ENCODE assay signal across 11 mouse cellular contexts in the genomic region with DNA sequence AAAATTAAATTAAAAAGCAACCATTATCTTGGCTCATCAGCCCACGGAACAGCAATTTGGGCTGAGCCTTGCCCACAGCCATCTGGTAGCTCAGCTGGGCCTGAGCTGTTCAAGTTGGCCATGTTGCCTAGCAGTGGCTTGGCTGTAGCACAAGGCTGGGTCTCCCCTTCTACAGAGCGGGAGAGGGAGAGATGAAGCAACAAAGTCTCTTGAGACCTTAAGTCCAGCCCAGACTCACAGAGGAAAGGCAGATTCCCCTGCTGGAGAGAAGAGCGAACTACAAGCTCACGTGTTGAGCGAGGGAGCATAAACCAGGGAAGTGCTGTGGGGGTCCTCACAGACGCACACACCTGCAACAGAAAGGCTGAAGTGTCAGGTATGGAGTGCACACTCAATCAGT.
DNase-seq lines count a peak whose midpoint lies in the region; ATAC-seq lines count a peak whose summit lies in the region.
"Had no signal": no experiment of that assay in that cellular context is flagged by ENCODE, and none has a peak within 500 bp of the region (broad histone marks: within the 10 kb centered on the region; RNA-seq: fewer than 3 reads in every experiment).

No protein-coding gene starts in this region.

- H3K4me3 ChIP-seq in hindbrain, embryonic 14.5 days (replicated peaks; ENCODE audit: low read length) = no peak overlapping the region
- no peak overlapping the region for H3K4me3 ChIP-seq in hindbrain, embryonic 13.5 days
- no peak overlapping the region for H3K4me3 ChIP-seq in forebrain, embryonic 16.5 days (replicated peaks; ENCODE audit: low read length)
- H3K4me3 ChIP-seq: heart, embryonic 12.5 days; megakaryocyte, embryonic 14.5 days had no signal

- 0 out of 2 replicates have a peak, but pooled peaks have one; percentile 53 for ATAC-seq in hindbrain, embryonic 14.5 days (ENCODE audit: low FRiP score)
- ATAC-seq in hindbrain, embryonic 13.5 days (ENCODE audit: low FRiP score) = no peak
- peak; percentile 74 for ATAC-seq in forebrain, embryonic 16.5 days

- DNase-seq in hindbrain, embryonic 14.5 days (ENCODE audit: low spot score) = no peak
- peak; percentile 8 for DNase-seq in thymus, postnatal 0 days (ENCODE audit: low spot score)
- DNase-seq in thymus, postnatal 10 days (ENCODE audit: low spot score in 2 of 2) = no peak
- DNase-seq in gastrocnemius, postnatal 10 days = no peak
- no peak for DNase-seq in spleen, adult 12 weeks (ENCODE audit: low spot score)
- DNase-seq in urinary bladder, postnatal 14 days (ENCODE audit: low spot score) = no peak
- DNase-seq: kidney, postnatal 10 days had no signal

- WGBS in hindbrain, embryonic 14.5 days = 82% methylated on average over 6 of the region's 6 CpGs
- 85% methylated on average over 6 of the region's 6 CpGs for WGBS in hindbrain, embryonic 13.5 days
- WGBS in forebrain, embryonic 16.5 days = 81% methylated on average over 6 of the region's 6 CpGs

- no peaks in the 10 kb centered on the region for H3K9me3 ChIP-seq in hindbrain, embryonic 14.5 days (ENCODE audit: control insufficient read depth, low read length)
- H3K9me3 ChIP-seq in hindbrain, embryonic 13.5 days = no peaks in the 10 kb centered on the region
- H3K9me3 ChIP-seq in forebrain, embryonic 16.5 days (ENCODE audit: control insufficient read depth, low read length) = no peaks in the 10 kb centered on the region
- H3K9me3 ChIP-seq: heart, embryonic 12.5 days had no signal

- H3K9ac ChIP-seq in hindbrain, embryonic 14.5 days = no peak overlapping the region
- H3K9ac ChIP-seq in hindbrain, embryonic 13.5 days = no peak overlapping the region
- H3K9ac ChIP-seq in forebrain, embryonic 16.5 days (replicated peaks; ENCODE audit: low read depth, low read length) = no peak overlapping the region
- H3K9ac ChIP-seq: heart, embryonic 12.5 days had no signal

- peaks cover 10% of the 10 kb centered on the region for H3K4me1 ChIP-seq in hindbrain, embryonic 14.5 days (replicated peaks; ENCODE audit: control insufficient read depth, insufficient read depth, low read length)
- peaks cover 26% of the 10 kb centered on the region for H3K4me1 ChIP-seq in hindbrain, embryonic 13.5 days (replicated peaks)
- H3K4me1 ChIP-seq in forebrain, embryonic 16.5 days (replicated peaks; ENCODE audit: control insufficient read depth, insufficient read depth, low read length) = peaks cover 9% of the 10 kb centered on the region

- H3K27ac ChIP-seq in hindbrain, embryonic 14.5 days = no peak overlapping the region
- H3K27ac ChIP-seq in hindbrain, embryonic 13.5 days = no peak overlapping the region
- no peak overlapping the region for H3K27ac ChIP-seq in forebrain, embryonic 16.5 days (ENCODE audit: low read length)

- no peaks in the 10 kb centered on the region for H3K27me3 ChIP-seq in hindbrain, embryonic 14.5 days (ENCODE audit: control insufficient read depth, insufficient read depth, low read length)
- H3K27me3 ChIP-seq in hindbrain, embryonic 13.5 days = no peaks in the 10 kb centered on the region
- no peaks in the 10 kb centered on the region for H3K27me3 ChIP-seq in forebrain, embryonic 16.5 days (replicated peaks; ENCODE audit: control insufficient read depth, insufficient read depth, low read length)
- H3K27me3 ChIP-seq: heart, embryonic 12.5 days; megakaryocyte, embryonic 14.5 days had no signal

- no peak overlapping the region for H3K4me2 ChIP-seq in hindbrain, embryonic 14.5 days (replicated peaks)
- H3K4me2 ChIP-seq in hindbrain, embryonic 13.5 days = no peak overlapping the region
- H3K4me2 ChIP-seq in forebrain, embryonic 16.5 days (ENCODE audit: low read length) = no peak overlapping the region
- H3K4me2 ChIP-seq: heart, embryonic 12.5 days had no signal

- no peaks in the 10 kb centered on the region for H3K36me3 ChIP-seq in hindbrain, embryonic 14.5 days (replicated peaks; ENCODE audit: control insufficient read depth, insufficient read depth)
- no peaks in the 10 kb centered on the region for H3K36me3 ChIP-seq in hindbrain, embryonic 13.5 days
- no peaks in the 10 kb centered on the region for H3K36me3 ChIP-seq in forebrain, embryonic 16.5 days (ENCODE audit: control insufficient read depth, insufficient read depth)
- H3K36me3 ChIP-seq: heart, embryonic 12.5 days had no signal
